Mouse (Mus musculus): ENCODE measurements around the gene Cacna1e. TPM values are rescaled to one million over a fixed set of nuclear protein-coding genes. Genes with fewer than 3 reads are reported as not detected.

The Cacna1e gene
- polyA plus RNA-seq, 1 experiment from 2014 or later: 0.05 TPM

DNA sequence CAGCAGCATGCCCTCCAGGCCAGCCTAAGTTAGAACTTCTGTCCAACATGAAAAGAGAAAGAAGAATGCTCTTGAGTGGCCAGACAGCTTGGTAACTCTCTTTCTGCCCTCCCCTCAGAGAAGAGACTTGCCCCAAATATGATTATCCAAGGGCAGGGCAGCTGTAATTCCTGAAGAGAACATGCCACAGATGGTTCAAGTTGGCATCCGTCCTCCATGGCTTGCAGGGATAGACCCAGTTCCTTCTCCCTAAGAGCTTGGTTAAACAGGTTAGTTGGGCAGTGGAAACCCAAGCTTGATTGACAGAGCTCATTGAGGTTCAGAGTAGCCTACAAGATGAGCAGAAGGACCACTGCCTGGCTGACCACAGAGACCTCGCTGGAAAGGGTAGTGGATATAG is 85.5 kb downstream of the Cacna1e start:
- Histone ChIP-seq H3K27me3 (replicated peaks) (no peaks in the 10 kb centered on the region), H3K4me1 (no peaks in the 10 kb centered on the region), H3K9ac (no peak overlapping the region), H3K27ac (no peak overlapping the region), H3K9me3 (replicated peaks) (no peaks in the 10 kb centered on the region), H3K4me3 (no peak overlapping the region), H3K4me2 (no peak overlapping the region), H3K36me3 (no peaks in the 10 kb centered on the region)
- 57% methylated on average over 2 of the region's 2 CpGs for WGBS (ENCODE audit: insufficient replicate concordance)
- no peak for ATAC-seq

DNA sequence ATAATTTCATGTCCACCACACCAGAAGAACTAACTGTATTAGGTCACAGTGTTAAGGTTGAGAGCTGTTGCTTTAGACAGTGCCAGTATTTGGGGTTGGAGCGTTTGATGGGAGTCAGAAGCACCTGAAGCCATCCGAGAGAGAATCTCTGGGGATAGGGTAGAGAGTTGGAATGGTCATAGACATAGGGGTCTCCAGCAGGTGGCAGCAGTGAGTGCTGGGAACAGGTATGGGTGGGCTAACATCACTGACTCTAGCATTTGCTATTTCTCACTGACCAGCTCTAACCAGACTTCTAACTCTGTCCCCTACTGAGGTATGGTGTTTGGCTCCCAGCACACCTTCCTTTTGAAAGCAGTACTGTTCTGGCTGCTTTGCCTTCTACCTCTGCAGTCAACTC is 87.6 kb downstream of the Cacna1e start:
- ATAC-seq: no peak
- 54% methylated on average over 2 of the region's 2 CpGs for WGBS (ENCODE audit: insufficient replicate concordance)

DNA sequence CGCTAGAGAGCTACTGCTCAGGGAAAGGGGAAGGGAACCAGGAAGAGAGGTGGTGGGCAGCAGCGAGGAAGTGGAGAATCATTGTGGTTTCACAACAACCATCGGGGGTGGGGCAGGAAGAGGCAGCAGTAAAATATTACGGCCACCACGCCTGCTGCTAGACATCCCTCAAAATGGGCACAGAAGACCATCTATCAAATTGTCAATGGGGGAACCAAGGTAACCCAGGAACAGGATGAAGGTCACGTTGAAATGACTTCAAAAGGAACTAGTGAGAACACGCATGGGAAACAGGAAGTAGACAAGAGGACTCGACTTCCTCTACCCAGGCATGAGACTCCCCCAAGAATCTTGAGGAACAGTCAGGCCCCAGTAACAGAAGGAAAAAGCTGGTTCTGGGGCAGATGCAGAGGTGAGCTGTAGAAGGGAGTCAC is 89.8 kb downstream of the Cacna1e start:
- Histone ChIP-seq H3K4me1 (0 out of 2 replicates have a peak, but pooled peaks cover 5% of the 10 kb centered on the region), H3K27ac (no peak overlapping the region), H3K9me3 (replicated peaks) (no peaks in the 10 kb centered on the region), H3K4me2 (no peak overlapping the region), H3K36me3 (no peaks in the 10 kb centered on the region), H3K4me3 (no peak overlapping the region), H3K9ac (no peak overlapping the region), H3K27me3 (replicated peaks) (no peaks in the 10 kb centered on the region)
- 15% methylated on average over 8 of the region's 8 CpGs for WGBS (ENCODE audit: insufficient replicate concordance)
- no peak for ATAC-seq

More for the DNA sequence above, 87.6 kb downstream of the Cacna1e start:
- Histone ChIP-seq H3K9me3 (replicated peaks) (no peaks in the 10 kb centered on the region), H3K27ac (no peak overlapping the region), H3K4me1 (0 out of 2 replicates have a peak, but pooled peaks cover 5% of the 10 kb centered on the region), H3K9ac (no peak overlapping the region), H3K27me3 (replicated peaks) (no peaks in the 10 kb centered on the region), H3K36me3 (no peaks in the 10 kb centered on the region), H3K4me3 (no peak overlapping the region), H3K4me2 (no peak overlapping the region)

DNA sequence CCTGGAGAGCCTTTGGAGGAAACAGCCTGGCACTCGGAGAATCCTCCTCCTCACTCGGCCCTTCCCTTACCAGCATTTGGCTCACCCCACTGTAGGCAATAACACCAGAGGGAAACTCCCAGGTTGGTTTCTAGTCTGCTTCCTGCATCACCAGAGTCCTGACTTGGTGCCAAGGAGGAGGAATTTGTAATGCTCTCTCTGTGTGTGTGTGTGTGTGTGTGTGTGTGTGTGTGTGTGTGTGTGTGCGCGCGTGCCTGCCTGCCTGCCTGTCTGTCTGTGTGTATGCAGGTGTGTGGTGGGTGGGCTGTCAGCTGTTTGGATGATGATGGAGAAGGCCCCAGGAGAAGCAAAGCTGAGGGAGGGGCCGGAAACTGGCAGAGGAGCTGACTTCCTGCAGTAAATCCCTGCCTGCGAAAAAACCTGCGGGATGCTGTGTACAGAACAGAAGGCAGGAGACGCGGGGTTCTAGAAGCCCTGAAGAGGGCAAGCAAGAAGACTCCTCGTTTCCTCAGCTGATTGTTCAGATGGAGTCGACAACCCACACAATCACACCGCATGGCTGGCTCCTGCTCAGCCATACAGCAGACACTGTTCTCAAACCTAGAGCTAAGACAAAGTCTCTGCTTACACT is 92.6 kb downstream of the Cacna1e start:
- Histone ChIP-seq H3K27me3 (replicated peaks) (no peaks in the 10 kb centered on the region), H3K4me1 (0 out of 2 replicates have a peak, but pooled peaks cover 5% of the 10 kb centered on the region), H3K27ac (peak overlapping the region; percentile 3; the same call in 1 of the 2 replicates), H3K4me2 (no peak overlapping the region), H3K9me3 (replicated peaks) (no peaks in the 10 kb centered on the region), H3K9ac (no peak overlapping the region), H3K36me3 (no peaks in the 10 kb centered on the region), H3K4me3 (no peak overlapping the region)
- no peak for ATAC-seq
- WGBS (ENCODE audit: insufficient replicate concordance): 46% methylated on average over 13 of the region's 13 CpGs

DNA sequence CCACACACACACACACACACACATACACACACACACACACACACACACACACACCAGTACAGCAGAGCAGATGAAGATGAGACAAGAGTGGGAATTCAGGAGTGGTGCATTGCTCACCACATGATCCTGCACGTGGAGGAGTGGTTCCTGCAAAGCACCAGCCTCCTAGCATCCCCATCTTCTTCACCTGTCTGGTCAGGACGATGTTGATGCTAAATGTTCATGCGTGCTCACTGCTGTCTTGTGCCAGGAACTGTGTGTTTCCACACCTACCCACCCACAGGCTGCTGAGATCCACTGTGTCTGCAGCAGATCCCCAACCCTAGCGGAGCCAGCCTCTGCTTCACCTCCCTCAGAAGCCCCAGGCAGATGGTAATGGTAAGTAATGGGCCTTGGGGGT is 95.8 kb downstream of the Cacna1e start:
- Histone ChIP-seq H3K4me1 (0 out of 2 replicates have a peak, but pooled peaks cover 11% of the 10 kb centered on the region), H3K4me3 (no peak overlapping the region), H3K9ac (no peak overlapping the region), H3K27ac (no peak overlapping the region), H3K27me3 (replicated peaks) (peaks cover 19% of the 10 kb centered on the region), H3K36me3 (no peaks in the 10 kb centered on the region), H3K9me3 (replicated peaks) (no peaks in the 10 kb centered on the region), H3K4me2 (no peak overlapping the region)
- 72% methylated on average over 4 of the region's 4 CpGs for WGBS (ENCODE audit: insufficient replicate concordance)
- no peak for ATAC-seq

DNA sequence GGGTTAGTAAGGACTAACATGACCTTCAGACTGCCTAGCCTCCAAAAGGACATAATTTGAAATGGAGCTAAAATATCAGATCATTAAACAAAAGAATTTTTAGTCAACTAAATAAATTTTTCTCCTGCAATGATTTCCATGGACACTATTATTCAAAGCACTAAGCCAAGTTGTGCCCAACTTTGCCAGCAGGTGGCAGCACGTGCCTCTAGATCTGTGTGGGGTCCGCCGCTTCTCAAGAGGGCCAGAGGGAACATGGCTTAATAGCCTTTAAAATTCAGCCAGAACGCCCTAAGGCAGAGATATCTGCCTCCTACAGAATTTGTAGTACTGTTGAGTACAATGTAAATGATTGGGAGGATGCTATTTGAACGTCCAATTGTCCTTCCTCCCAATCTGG is 96.2 kb downstream of the Cacna1e start:
- Histone ChIP-seq H3K27me3 (replicated peaks) (peaks cover 22% of the 10 kb centered on the region), H3K9ac (no peak overlapping the region), H3K9me3 (replicated peaks) (no peaks in the 10 kb centered on the region), H3K4me3 (no peak overlapping the region), H3K27ac (no peak overlapping the region), H3K4me1 (0 out of 2 replicates have a peak, but pooled peaks cover 11% of the 10 kb centered on the region), H3K4me2 (no peak overlapping the region), H3K36me3 (no peaks in the 10 kb centered on the region)
- WGBS (ENCODE audit: insufficient replicate concordance): 7% methylated on average over 5 of the region's 5 CpGs
- ATAC-seq: no peak

DNA sequence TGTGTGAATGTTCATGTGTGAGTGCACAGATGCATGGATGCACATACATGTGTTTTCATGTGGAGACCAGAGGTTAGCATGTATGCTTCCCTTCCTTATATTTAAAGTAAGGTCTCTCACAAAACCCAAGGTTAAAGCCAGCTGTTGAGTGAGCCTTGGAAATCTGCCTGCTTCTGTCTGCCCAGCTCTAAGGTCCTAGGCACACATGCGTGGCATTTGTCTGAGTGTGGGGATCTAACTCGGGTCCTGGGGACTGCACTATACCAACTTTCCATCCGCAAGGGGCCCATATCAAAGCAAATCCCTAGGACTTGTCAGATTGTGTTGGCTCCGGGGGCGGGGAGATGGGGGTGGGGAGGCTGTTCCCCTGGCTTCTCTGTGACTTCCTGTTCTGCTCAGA is 96.9 kb downstream of the Cacna1e start:
- ATAC-seq: no peak
- Histone ChIP-seq H3K9ac (no peak overlapping the region), H3K27ac (no peak overlapping the region), H3K4me2 (no peak overlapping the region), H3K4me3 (no peak overlapping the region), H3K27me3 (replicated peaks) (peaks cover 25% of the 10 kb centered on the region), H3K4me1 (0 out of 2 replicates have a peak, but pooled peaks cover 11% of the 10 kb centered on the region), H3K36me3 (no peaks in the 10 kb centered on the region), H3K9me3 (replicated peaks) (no peaks in the 10 kb centered on the region)
- WGBS (ENCODE audit: insufficient replicate concordance): 29% methylated on average over 5 of the region's 5 CpGs

DNA sequence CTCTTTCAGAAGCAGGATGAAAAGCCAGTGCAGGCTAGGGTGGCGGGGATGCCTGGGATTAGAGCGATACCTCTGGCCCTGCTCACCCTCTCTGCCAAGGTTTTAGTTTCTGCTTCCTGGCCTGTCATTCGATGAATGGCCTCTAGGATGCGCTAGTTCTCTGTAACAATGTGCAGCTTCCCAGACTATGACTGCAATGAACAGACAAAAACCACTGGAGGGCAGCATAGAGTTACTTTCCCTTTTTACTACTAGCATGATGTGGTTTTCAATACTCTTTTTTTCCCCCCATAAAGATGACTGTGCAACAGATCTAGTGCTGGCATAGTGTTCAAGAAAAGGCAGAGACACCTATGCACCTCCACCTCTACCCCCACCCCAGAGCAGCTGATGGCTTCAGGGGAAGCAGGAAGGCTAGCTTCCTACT is 98.0 kb downstream of the Cacna1e start:
- H3K4me3 ChIP-seq: peak overlapping the region; percentile 27
- no peak overlapping the region for H3K27ac ChIP-seq

DNA sequence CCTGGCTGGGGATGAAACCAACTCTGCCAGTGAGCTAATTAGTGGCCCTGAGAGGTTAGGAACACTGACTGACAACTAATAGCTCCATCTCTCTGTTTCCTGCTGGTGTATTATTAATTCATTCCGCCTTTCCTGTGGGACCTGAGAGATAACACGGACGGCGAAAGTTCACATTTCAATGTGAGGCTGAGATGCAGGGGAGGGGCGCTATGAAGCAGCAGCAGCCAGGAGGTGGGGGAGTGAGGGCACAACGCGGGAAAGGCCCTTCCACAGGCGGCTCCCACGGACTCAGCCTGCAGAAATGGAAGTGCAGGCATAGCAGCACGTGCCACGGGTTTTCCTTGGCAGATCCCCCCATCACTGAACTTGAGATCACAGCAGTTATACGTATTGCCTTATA is 99.4 kb downstream of the Cacna1e start:
- 0 out of 2 replicates have a peak, but pooled peaks cover 6% of the 10 kb centered on the region for H3K4me1 ChIP-seq
- H3K9ac ChIP-seq: no peak overlapping the region
- H3K4me3 ChIP-seq: no peak overlapping the region
- no peak for ATAC-seq
- 28% methylated on average over 12 of the region's 12 CpGs for WGBS (ENCODE audit: insufficient replicate concordance)
- H3K9me3 ChIP-seq (replicated peaks): no peaks in the 10 kb centered on the region
- no peak overlapping the region for H3K4me2 ChIP-seq
- H3K36me3 ChIP-seq: no peaks in the 10 kb centered on the region
- H3K27ac ChIP-seq: no peak overlapping the region
- peaks cover 25% of the 10 kb centered on the region for H3K27me3 ChIP-seq (replicated peaks)

More for the DNA sequence above, 98.0 kb downstream of the Cacna1e start:
- no peaks in the 10 kb centered on the region for H3K36me3 ChIP-seq
- 0 out of 2 replicates have a peak, but pooled peaks cover 6% of the 10 kb centered on the region for H3K4me1 ChIP-seq
- peak; percentile 57; the same call in 1 of the 2 replicates for ATAC-seq
- no peak overlapping the region for H3K9ac ChIP-seq
- peaks cover 25% of the 10 kb centered on the region for H3K27me3 ChIP-seq (replicated peaks)
- peak overlapping the region; percentile 52 for H3K4me2 ChIP-seq
- 3% methylated on average over 4 of the region's 4 CpGs for WGBS (ENCODE audit: insufficient replicate concordance)
- H3K9me3 ChIP-seq (replicated peaks): no peaks in the 10 kb centered on the region

DNA sequence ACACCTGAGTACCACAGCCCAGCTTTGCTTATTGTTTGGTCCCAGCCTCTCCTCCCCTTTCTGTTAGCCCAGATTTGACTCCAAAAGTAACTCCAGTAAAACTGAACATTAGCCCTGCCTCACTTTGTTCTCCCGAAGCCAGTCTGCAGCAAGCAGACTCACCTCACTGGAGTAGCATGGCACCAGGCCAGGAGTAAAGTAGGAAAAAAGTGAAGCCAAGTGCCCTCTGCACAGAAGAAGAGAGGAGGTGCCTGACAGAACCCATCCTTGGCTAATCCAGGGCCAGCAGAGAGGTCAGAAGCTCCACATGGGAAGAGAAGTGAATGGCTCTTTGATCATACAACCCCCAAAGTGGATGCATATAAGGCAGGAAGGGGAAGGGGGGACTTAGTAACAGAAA is 100.8 kb downstream of the Cacna1e start:
- Histone ChIP-seq H3K27ac (no peak overlapping the region), H3K36me3 (no peaks in the 10 kb centered on the region)
- ATAC-seq: no peak

DNA sequence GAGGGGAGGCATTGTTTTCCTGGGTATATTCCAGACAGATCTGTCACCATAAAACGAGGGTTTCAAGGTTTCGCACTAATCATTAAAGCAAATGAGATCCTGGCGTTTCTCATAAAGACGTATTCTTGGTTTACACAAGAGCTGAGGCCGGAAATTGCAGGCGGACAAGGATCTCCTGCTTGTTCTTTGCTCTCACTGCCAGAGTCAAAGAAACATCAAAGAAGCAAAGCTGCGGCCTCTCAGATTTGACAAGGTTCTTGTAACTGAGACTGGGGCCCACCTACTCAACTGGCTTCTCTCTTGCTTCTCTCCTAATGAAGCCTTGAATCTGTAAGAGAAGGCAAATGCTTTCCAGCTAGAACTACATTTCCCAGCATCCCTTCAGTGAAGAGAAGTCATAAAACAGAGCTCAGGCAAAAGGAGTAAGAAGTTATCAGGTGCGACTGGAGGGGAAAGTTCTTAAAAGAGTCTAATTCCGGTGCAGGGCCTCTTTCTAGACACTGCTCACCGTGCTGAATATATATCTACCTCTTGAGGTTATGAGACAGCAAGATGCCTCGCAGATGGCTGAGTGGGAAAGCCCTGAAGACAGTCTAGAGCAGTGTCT is 104.3 kb downstream of the Cacna1e start:
- Histone ChIP-seq H3K4me3 (no peak overlapping the region), H3K9me3 (replicated peaks) (no peaks in the 10 kb centered on the region), H3K36me3 (no peaks in the 10 kb centered on the region), H3K27ac (no peak overlapping the region), H3K9ac (no peak overlapping the region), H3K27me3 (replicated peaks) (peaks cover 17% of the 10 kb centered on the region; the same call in 1 of the 2 replicates), H3K4me2 (no peak overlapping the region), H3K4me1 (no peaks in the 10 kb centered on the region)
- ATAC-seq: no peak
- 63% methylated on average over 11 of the region's 11 CpGs for WGBS (ENCODE audit: insufficient replicate concordance)

More for the DNA sequence above, 100.8 kb downstream of the Cacna1e start:
- WGBS (ENCODE audit: insufficient replicate concordance): 61% methylated on average over 1 of the region's 1 CpGs
- no peaks in the 10 kb centered on the region for H3K9me3 ChIP-seq (replicated peaks)
- no peak overlapping the region for H3K4me3 ChIP-seq
- H3K9ac ChIP-seq: no peak overlapping the region
- no peak overlapping the region for H3K4me2 ChIP-seq
- H3K27me3 ChIP-seq (replicated peaks): peaks cover 25% of the 10 kb centered on the region
- 0 out of 2 replicates have a peak, but pooled peaks cover 6% of the 10 kb centered on the region for H3K4me1 ChIP-seq

DNA sequence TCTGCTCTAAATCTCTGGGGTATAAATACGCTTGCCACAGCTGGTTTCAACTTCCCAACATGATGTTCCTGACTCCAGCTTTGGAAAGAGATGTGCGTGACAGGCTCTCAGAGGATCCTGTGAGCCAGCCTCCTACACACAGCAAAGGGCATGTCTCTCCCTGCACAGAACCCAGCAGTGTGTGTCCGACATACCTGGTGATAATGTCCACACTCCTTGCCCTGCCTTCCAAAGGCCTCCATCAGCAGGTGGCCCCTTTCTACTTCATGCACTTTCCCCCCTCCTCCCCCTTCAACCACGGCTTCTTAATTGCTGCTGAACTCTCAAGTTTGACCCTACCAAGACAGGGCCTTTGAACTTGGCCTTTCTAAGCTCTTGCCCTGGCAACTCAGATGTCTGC is 108.0 kb downstream of the Cacna1e start:
- WGBS (ENCODE audit: insufficient replicate concordance): 68% methylated on average over 4 of the region's 4 CpGs
- ATAC-seq: no peak

More for the DNA sequence above, 108.0 kb downstream of the Cacna1e start:
- Histone ChIP-seq H3K27me3 (replicated peaks) (no peaks in the 10 kb centered on the region), H3K4me1 (no peaks in the 10 kb centered on the region), H3K27ac (no peak overlapping the region), H3K9me3 (replicated peaks) (no peaks in the 10 kb centered on the region), H3K9ac (no peak overlapping the region), H3K36me3 (no peaks in the 10 kb centered on the region), H3K4me3 (no peak overlapping the region), H3K4me2 (no peak overlapping the region)
